In the genomic region with DNA sequence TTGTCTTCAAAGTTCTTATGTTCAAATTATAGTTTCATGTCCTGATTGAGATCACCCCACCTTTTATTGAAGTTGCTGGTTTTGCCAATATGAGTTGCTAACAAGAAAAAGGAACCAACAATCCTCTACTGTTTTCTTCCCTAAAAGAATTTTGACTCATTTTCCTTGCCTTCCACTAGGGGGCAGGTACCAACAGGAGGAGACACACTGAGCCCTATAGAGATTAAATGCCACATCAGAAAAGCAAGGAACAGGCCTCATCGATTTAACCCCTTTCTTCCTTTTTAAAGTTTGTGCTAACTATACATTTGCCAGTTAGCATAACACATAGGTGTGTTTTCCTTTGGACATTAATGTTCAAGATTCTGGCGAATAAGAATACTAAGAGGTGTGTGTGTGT, we compare ENCODE assay signal across 8 mouse cellular contexts. TPM values are rescaled to one million over a fixed set of nuclear protein-coding genes. Genes with fewer than 3 reads are reported as not detected.
DNase-seq lines count a peak whose midpoint lies in the region; ATAC-seq and TF ChIP-seq lines count a peak whose summit lies in the region.

No protein-coding gene starts in this region.

- no peak overlapping the region for H3K4me3 ChIP-seq in lung, postnatal 0 days (ENCODE audit: low read depth, low read length)
- no peak overlapping the region for H3K4me3 ChIP-seq in forebrain, embryonic 14.5 days (ENCODE audit: low read depth, low read length)

- no peak for TF ChIP-seq EP300 in lung, postnatal 0 days (IDR thresholded peaks at IDR 0.05)

- H3K27ac ChIP-seq in lung, postnatal 0 days (ENCODE audit: low read length) = no peak overlapping the region
- H3K27ac ChIP-seq in forebrain, embryonic 14.5 days (ENCODE audit: low read depth, low read length) = no peak overlapping the region

- ATAC-seq in cerebellum, adult (ENCODE audit: insufficient number of reproducible peaks, low FRiP score, low TSS enrichment) = no peak
- no peak for ATAC-seq in lung, postnatal 0 days
- 0 out of 2 replicates have a peak, but pooled peaks have one; percentile 63 for ATAC-seq in forebrain, embryonic 14.5 days
- ATAC-seq in neutrophil, adult 5-6 weeks (ENCODE audit: extremely low read depth, insufficient number of reproducible peaks, low FRiP score, poor library complexity, severe bottlenecking) = peak; percentile 77

- H3K27me3 ChIP-seq in lung, postnatal 0 days (replicated peaks; ENCODE audit: insufficient read depth, low read length) = no peaks in the 10 kb centered on the region
- no peaks in the 10 kb centered on the region for H3K27me3 ChIP-seq in forebrain, embryonic 14.5 days (replicated peaks; ENCODE audit: control insufficient read depth, insufficient read depth, low read length)

- H3K4me1 ChIP-seq in lung, postnatal 0 days (ENCODE audit: insufficient read depth, low read depth, low read length) = no peaks in the 10 kb centered on the region
- no peaks in the 10 kb centered on the region for H3K4me1 ChIP-seq in forebrain, embryonic 14.5 days (ENCODE audit: control insufficient read depth, insufficient read depth, low read length)

- no peak overlapping the region for H3K9ac ChIP-seq in lung, postnatal 0 days (replicated peaks; ENCODE audit: low read depth)
- no peak overlapping the region for H3K9ac ChIP-seq in forebrain, embryonic 14.5 days (ENCODE audit: low read length)

- H3K9me3 ChIP-seq in lung, postnatal 0 days (ENCODE audit: low read length) = no peaks in the 10 kb centered on the region
- H3K9me3 ChIP-seq in forebrain, embryonic 14.5 days (replicated peaks; ENCODE audit: control insufficient read depth, low read length) = no peaks in the 10 kb centered on the region

- no peak overlapping the region for H3K4me2 ChIP-seq in lung, postnatal 0 days (replicated peaks; ENCODE audit: low read depth, low read length)
- no peak overlapping the region for H3K4me2 ChIP-seq in forebrain, embryonic 14.5 days (ENCODE audit: low read length)

- TF ChIP-seq CTCF in lung, postnatal 0 days (IDR thresholded peaks at IDR 0.05) = peak; percentile 86

- DNase-seq in cerebellum, adult 9-10 months = peak; percentile 26
- peak; percentile 82 for DNase-seq in lung, postnatal 0 days (ENCODE audit: low spot score)
- DNase-seq in lung, postnatal 14 days = no peak
- peak; percentile 65 for DNase-seq in forebrain, embryonic 14.5 days (ENCODE audit: low spot score)
- no peak for DNase-seq in adrenal gland, postnatal 10 days
- no peak for DNase-seq in urinary bladder, adult 18-20 months (ENCODE audit: low spot score in 2 of 2)

- 37% methylated on average over 2 of the region's 2 CpGs for WGBS in lung, postnatal 0 days
- 52% methylated on average over 2 of the region's 2 CpGs for WGBS in forebrain, embryonic 14.5 days

- H3K36me3 ChIP-seq in lung, postnatal 0 days (ENCODE audit: insufficient read depth, low read length) = no peaks in the 10 kb centered on the region
- no peaks in the 10 kb centered on the region for H3K36me3 ChIP-seq in forebrain, embryonic 14.5 days (ENCODE audit: control insufficient read depth, insufficient read depth, low read length)

RNA-seq across cellular contexts. Expression of gene Cd200r1, which starts 2.4 kb away (rescaled TPM):
- polyA plus RNA-seq in lung, postnatal 0 days (2015; fragmentation: Nextera tagmentation; extraction: Ambion mirVana) = 2.9 and 3.8 TPM in 2 replicates
- polyA plus RNA-seq in forebrain, embryonic 14.5 days (2014; fragmentation: Nextera tagmentation; extraction: Ambion mirVana) = 0.70 and 1.1 TPM in 2 replicates
- total RNA-seq in neutrophil, adult 5-6 weeks (2017) = 10.8 and 10.9 TPM in 2 replicates
- total RNA-seq in adrenal gland, postnatal 10 days (2021) = under 1 TPM; 0.67 to 0.84 TPM

RNA-seq across cellular contexts. Expression of gene Gtpbp8, which starts 21.8 kb away (rescaled TPM):
- 17.2 and 19.5 TPM in 2 replicates for polyA plus RNA-seq in lung, postnatal 0 days (2015; fragmentation: Nextera tagmentation; extraction: Ambion mirVana)
- polyA plus RNA-seq in forebrain, embryonic 14.5 days (2014; fragmentation: Nextera tagmentation; extraction: Ambion mirVana) = 38.0 and 45.5 TPM in 2 replicates
- 4.5 and 9.3 TPM in 2 replicates for total RNA-seq in neutrophil, adult 5-6 weeks (2017)
- total RNA-seq in adrenal gland, postnatal 10 days (2021) = 10 to 100 TPM; 16.7 to 21.6 TPM

RNA-seq across cellular contexts. Expression of gene Cd200r4, which starts 43.6 kb away (rescaled TPM):
- 0.75 and 0.80 TPM in 2 replicates for polyA plus RNA-seq in lung, postnatal 0 days (2015; fragmentation: Nextera tagmentation; extraction: Ambion mirVana)
- polyA plus RNA-seq in forebrain, embryonic 14.5 days (2014; fragmentation: Nextera tagmentation; extraction: Ambion mirVana) = not detected in 2 replicates
- 2.2 and 2.9 TPM in 2 replicates for total RNA-seq in neutrophil, adult 5-6 weeks (2017)
- total RNA-seq in adrenal gland, postnatal 10 days (2021) = under 1 TPM in 1 of 2 experiments, not detected in 1; 0.18 TPM

RNA-seq across cellular contexts. Expression of gene Nepro, which starts 43.9 kb away (rescaled TPM):
- 3.6 and 3.7 TPM in 2 replicates for polyA plus RNA-seq in lung, postnatal 0 days (2015; fragmentation: Nextera tagmentation; extraction: Ambion mirVana)
- 3.8 and 4.5 TPM in 2 replicates for polyA plus RNA-seq in forebrain, embryonic 14.5 days (2014; fragmentation: Nextera tagmentation; extraction: Ambion mirVana)
- total RNA-seq in neutrophil, adult 5-6 weeks (2017) = 13.6 and 13.7 TPM in 2 replicates
- 1 to 10 TPM; 9.1 to 9.3 TPM for total RNA-seq in adrenal gland, postnatal 10 days (2021)

Comparison
In these comparisons a context has a peak if more than half of its experiments do, and no peak if none do; other contexts are left out.
1. DNase-seq: peak in cerebellum, adult 9-10 months (single experiment), lung, postnatal 0 days (single experiment) and forebrain, embryonic 14.5 days (single experiment); none in lung, postnatal 14 days (single experiment), adrenal gland, postnatal 10 days (single experiment) and urinary bladder, adult 18-20 months (0 of 2).
2. ATAC-seq: peak in forebrain, embryonic 14.5 days (single experiment) and neutrophil, adult 5-6 weeks (single experiment); none in cerebellum, adult (single experiment) and lung, postnatal 0 days (single experiment).